Mouse (Mus musculus) right cerebral cortex, postnatal 25 days (tissue): ENCODE data around the gene Cldn7.

Experiments
- DNase-seq: peaks from one replicate; pipeline ENCODE4 v3.0.0; 2022

Cldn7 gene

DNA sequence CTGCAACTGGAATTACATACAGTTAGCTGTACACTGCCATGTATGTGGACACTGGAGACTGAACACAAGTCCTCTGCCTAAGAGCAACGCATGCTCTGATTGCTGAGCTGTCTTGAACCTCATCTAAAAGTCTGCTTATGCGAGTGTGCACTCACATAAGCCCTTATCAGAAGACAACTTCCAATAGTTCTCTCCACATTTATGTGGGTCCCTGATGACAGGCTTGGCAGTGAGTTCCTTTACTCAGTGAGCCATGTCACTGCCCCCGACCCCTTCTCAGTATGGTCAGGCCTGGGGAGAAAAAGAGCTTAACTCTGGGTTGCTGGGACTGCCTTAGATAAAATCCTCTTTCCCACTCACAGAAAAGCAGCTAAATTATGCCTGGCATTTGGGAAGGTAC is 52.1 kb downstream of the Cldn7 start, which contains the start of gene Dlg4:
TSS of gene Dlg4 (plus strand) at position 274 of the 400 bp plus-strand sequence.
- DNase-seq = no peak

DNA sequence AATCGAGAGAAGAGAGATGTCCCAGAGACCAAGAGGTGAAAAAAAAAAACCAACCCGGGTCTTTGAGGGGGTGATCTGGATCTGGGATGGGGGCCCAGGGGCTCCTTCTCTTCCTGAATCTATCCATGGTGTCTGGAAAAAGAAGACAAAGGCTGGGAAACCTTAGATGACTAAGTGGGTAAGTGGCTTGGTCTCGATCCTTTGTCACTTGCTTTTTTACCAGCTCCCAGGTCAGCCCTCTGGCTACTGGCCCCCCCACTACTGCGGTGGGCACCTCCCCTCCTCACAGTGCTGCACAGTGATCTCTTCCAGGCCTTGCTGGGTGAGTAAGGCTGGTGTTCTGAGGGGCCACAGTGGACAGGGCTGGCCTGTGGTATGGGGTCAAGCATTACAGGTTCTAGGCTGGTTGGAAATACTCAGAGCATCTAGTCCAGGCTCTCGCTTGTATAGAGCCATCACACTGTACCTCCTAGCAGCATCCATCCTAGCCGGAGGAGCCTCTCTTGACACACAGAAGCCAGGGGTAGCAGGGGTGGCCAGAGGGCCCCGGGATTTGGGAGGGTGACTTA is 52.7 kb downstream of the Cldn7 start:
- no peak for DNase-seq
